ENCODE assay signal across 15 mouse cellular contexts in genomic region chr9:61159616-61160015, GRCm38 (mm10).
DNase-seq lines count a peak whose midpoint lies in the region; ATAC-seq and TF ChIP-seq lines count a peak whose summit lies in the region.
"Had no signal": no experiment of that assay in that cellular context is flagged by ENCODE, and none has a peak within 500 bp of the region (broad histone marks: within the 10 kb centered on the region; RNA-seq: fewer than 3 reads in every experiment).

No protein-coding gene starts in this region.

- peak; percentile 31 to 36 for DNase-seq in adrenal gland, adult (ENCODE audit: inconsistent age in 2 of 2, low spot score in 1 of 2)
- DNase-seq in adrenal gland, postnatal 14 days: no peak
- peak; percentile 23 for DNase-seq in liver, adult 2 months (ENCODE audit: extremely low read depth, low read depth, low spot score)
- no peak for DNase-seq in liver
- DNase-seq in kidney, adult 2 months: peak; percentile 80
- peak; percentile 58 for DNase-seq in lung, postnatal 10 days
- no peak for DNase-seq in right cerebral cortex, postnatal 36 days (ENCODE audit: low spot score in 2 of 2)
- DNase-seq: cerebellum, adult 11-12 months; liver, postnatal 0 days; right cerebral cortex, adult 18-20 months had no signal

- H3K27ac ChIP-seq in liver, adult 2 months (replicated peaks; ENCODE audit: insufficient read depth, low read depth, low read length): no peak overlapping the region
- no peak overlapping the region for H3K27ac ChIP-seq in kidney, adult 2 months (ENCODE audit: insufficient read depth, low read depth, low read length)
- H3K27ac ChIP-seq in intestine, embryonic 16.5 days (ENCODE audit: low read length): no peak overlapping the region
- H3K27ac ChIP-seq: heart, embryonic 15.5 days; hindbrain, postnatal 0 days; neural tube, embryonic 12.5 days had no signal

- H3K4me3 ChIP-seq in liver, adult 2 months (ENCODE audit: insufficient read depth, low read depth, low read length): no peak overlapping the region
- H3K4me3 ChIP-seq in kidney, adult 2 months (ENCODE audit: insufficient read depth, low read depth, low read length): no peak overlapping the region
- H3K4me3 ChIP-seq in intestine, embryonic 16.5 days (ENCODE audit: low read length): no peak overlapping the region
- H3K4me3 ChIP-seq: heart, embryonic 15.5 days; neural tube, embryonic 12.5 days had no signal

- no peaks in the 10 kb centered on the region for H3K4me1 ChIP-seq in liver, adult 2 months (ENCODE audit: control insufficient read depth, insufficient read depth, low read length)
- H3K4me1 ChIP-seq in kidney, adult 2 months (ENCODE audit: control insufficient read depth, insufficient read depth, low read length): peaks cover 11% of the 10 kb centered on the region; the same call in 1 of the 2 replicates
- peaks cover 29% of the 10 kb centered on the region for H3K4me1 ChIP-seq in intestine, embryonic 16.5 days (ENCODE audit: control insufficient read depth, insufficient read depth, low read length)
- H3K4me1 ChIP-seq: heart, embryonic 15.5 days had no signal

- no peak for ATAC-seq in intestine, embryonic 16.5 days
- ATAC-seq: hindbrain, postnatal 0 days; liver, postnatal 0 days; midbrain, embryonic 16.5 days had no signal

- no peaks in the 10 kb centered on the region for H3K36me3 ChIP-seq in liver, adult 2 months (ENCODE audit: control insufficient read depth, insufficient read depth, low read length)
- H3K36me3 ChIP-seq in kidney, adult 2 months (ENCODE audit: control insufficient read depth, insufficient read depth, low read length): no peaks in the 10 kb centered on the region
- no peaks in the 10 kb centered on the region for H3K36me3 ChIP-seq in intestine, embryonic 16.5 days (ENCODE audit: control insufficient read depth, insufficient read depth, low read length)
- H3K36me3 ChIP-seq: heart, embryonic 15.5 days; neural tube, embryonic 12.5 days had no signal

- no peak for TF ChIP-seq CTCF in liver, adult 2 months (IDR thresholded peaks at IDR 0.05; ENCODE audit: low read depth, low read length)
- no peak for TF ChIP-seq CTCF in kidney, adult 2 months (conservative IDR thresholded peaks at IDR 0.05; ENCODE audit: insufficient read depth, insufficient read length, low read depth, low read length)

- TF ChIP-seq POLR2A in liver, adult 2 months (IDR thresholded peaks at IDR 0.05; ENCODE audit: extremely low read depth, insufficient read depth, low read length): no peak
- TF ChIP-seq POLR2A in kidney, adult 2 months (IDR thresholded peaks at IDR 0.05; ENCODE audit: low read depth, low read length): no peak

- no peaks in the 10 kb centered on the region for H3K27me3 ChIP-seq in liver, adult 2 months (ENCODE audit: control insufficient read depth, insufficient read depth, low read length)
- no peaks in the 10 kb centered on the region for H3K27me3 ChIP-seq in kidney, adult 2 months (replicated peaks; ENCODE audit: control insufficient read depth, insufficient read depth, low read length)
- H3K27me3 ChIP-seq in intestine, embryonic 16.5 days (replicated peaks; ENCODE audit: control insufficient read depth, insufficient read depth, low read length): no peaks in the 10 kb centered on the region

- no peak overlapping the region for H3K9ac ChIP-seq in liver, adult 2 months (ENCODE audit: low read depth, low read length)
- no peak overlapping the region for H3K9ac ChIP-seq in intestine, embryonic 16.5 days (ENCODE audit: low read depth, low read length)
- H3K9ac ChIP-seq: heart, embryonic 15.5 days; liver, postnatal 0 days; neural tube, embryonic 12.5 days had no signal

- no peaks in the 10 kb centered on the region for H3K9me3 ChIP-seq in intestine, embryonic 16.5 days (ENCODE audit: control insufficient read depth, low read length)
- H3K9me3 ChIP-seq: heart, embryonic 15.5 days; neural tube, embryonic 12.5 days had no signal

- H3K4me2 ChIP-seq in intestine, embryonic 16.5 days (ENCODE audit: low read depth, low read length): no peak overlapping the region
- H3K4me2 ChIP-seq: heart, embryonic 15.5 days; neural tube, embryonic 12.5 days had no signal

- H3K79me2 ChIP-seq in liver, adult 2 months (ENCODE audit: control insufficient read depth, insufficient read depth, low read length): no peaks in the 10 kb centered on the region

- WGBS in liver, adult 2 months: 81% methylated on average over 10 of the region's 10 CpGs
- WGBS in kidney, adult 2 months: 35% methylated on average over 10 of the region's 10 CpGs
- WGBS in intestine, embryonic 16.5 days: 80% methylated on average over 10 of the region's 10 CpGs

Comparison
In these comparisons a context has a peak if more than half of its experiments do, and no peak if none do; other contexts are left out.
1. DNase-seq: peak in adrenal gland, adult (2 of 2), liver, adult 2 months (single experiment), kidney, adult 2 months (single experiment) and lung, postnatal 10 days (single experiment); none in adrenal gland, postnatal 14 days (single experiment), liver (single experiment) and right cerebral cortex, postnatal 36 days (0 of 2).